Mouse (Mus musculus) stomach, postnatal 0 days (tissue): Measurements from ENCODE around the gene Ntm. TPM values are rescaled to one million over a fixed set of nuclear protein-coding genes. Genes with fewer than 3 reads are reported as not detected.

ENCODE experiments used
- ATAC-seq: fragments of 200-750 bp; cut with Nextera tagmentation; 2 replicates; pipeline ENCODE4 v1.8.0; 2017; ENCODE audit not compliant: low FRiP score, low TSS enrichment
- DNase-seq: peaks from one replicate; pipeline ENCODE4 v3.0.0-alpha.2; 2016; ENCODE audit warnings: low spot score
- H3K27ac ChIP-seq: fragments of 300-500 bp; sonication (generic); replicated peaks from 2 replicates; pipeline ENCODE4 v1.5.1; 2014; ENCODE audit warnings: mild to moderate bottlenecking, control low read depth
- H3K27me3 ChIP-seq: fragments of 300-500 bp; sonication (generic); 2 replicates; pipeline ENCODE4 v1.6.1; 2014; ENCODE audit warnings: low read length; ENCODE audit not compliant: control insufficient read depth, insufficient read depth
- H3K36me3 ChIP-seq: fragments of 300-500 bp; sonication (generic); 2 replicates; pipeline ENCODE4 v1.6.1; 2014; ENCODE audit warnings: low read length, mixed read lengths; ENCODE audit not compliant: control insufficient read depth, insufficient read depth
- H3K4me1 ChIP-seq: fragments of 300-500 bp; sonication (generic); replicated peaks from 2 replicates; pipeline ENCODE4 v1.6.1; 2014; ENCODE audit warnings: antibody characterized with exemption; ENCODE audit not compliant: control insufficient read depth, insufficient read depth
- H3K4me2 ChIP-seq: fragments of 300-500 bp; sonication (generic); replicated peaks from 2 replicates; pipeline ENCODE4 v1.6.1; 2014; ENCODE audit warnings: low read depth, mild to moderate bottlenecking, control low read depth, moderate library complexity
- H3K4me3 ChIP-seq: fragments of 300-500 bp; sonication (generic); 2 replicates; pipeline ENCODE4 v1.5.1; 2014; ENCODE audit warnings: low read depth, low read length, control low read depth
- H3K9ac ChIP-seq: fragments of 300-500 bp; sonication (generic); 2 replicates; pipeline ENCODE4 v1.6.1; 2014; ENCODE audit warnings: mild to moderate bottlenecking, low read length, control low read depth, mixed read lengths
- H3K9me3 ChIP-seq: fragments of 300-500 bp; sonication (generic); 2 replicates; pipeline ENCODE4 v1.6.1; 2016; ENCODE audit warnings: low read length; ENCODE audit not compliant: control insufficient read depth
- CTCF ChIP-seq: IDR thresholded peaks from 2 replicates; pipeline ENCODE4 v1.5.1; 2016; ENCODE audit warnings: antibody characterized with exemption, low read depth, mild to moderate bottlenecking, moderate library complexity
- EP300 ChIP-seq: optimal IDR thresholded peaks from 2 replicates; pipeline ENCODE3; 2016; ENCODE audit warnings: antibody characterized with exemption
- WGBS: fragments of 180-500 bp; shearing (Covaris S2); extraction: QIAGEN DNeasy Blood & Tissue Kit; methylation state at CpG from one replicate; pipeline ENCODE4 v1.1.7; 2014; 5-methylcytosine and 5-hydroxymethylcytosine counted together
- polyA plus RNA-seq: library from polyadenylated mRNA; unstranded; fragments of >200 nt; fragmentation: Nextera tagmentation; extraction: Ambion mirVana; gene quantifications from 2 replicates; pipeline ENCODE4 v1.2.1, GENCODE M21; 2015

The Ntm gene
- polyA plus RNA-seq, 1 experiment from 2014 or later: 5.9 TPM

- no peak for ATAC-seq
These were observed 694.2 kb downstream of the Ntm start for GRCm38 (mm10) chr9:29268583-29269276.

GRCm38 (mm10) chr9:29267663-29268062 is 695.3 kb downstream of the Ntm start:
- ATAC-seq: no peak
- WGBS: 44% methylated on average over 3 of the region's 3 CpGs
- no peaks in the 10 kb centered on the region for H3K4me1 ChIP-seq

More at GRCm38 (mm10) chr9:29268583-29269276, 694.2 kb downstream of the Ntm start:
- no peak overlapping the region for H3K27ac ChIP-seq
- no peak overlapping the region for H3K4me3 ChIP-seq
- no peak overlapping the region for H3K9ac ChIP-seq
- no peaks in the 10 kb centered on the region for H3K9me3 ChIP-seq
- H3K36me3 ChIP-seq: no peaks in the 10 kb centered on the region
- no peak for DNase-seq
- H3K4me2 ChIP-seq: no peak overlapping the region
- H3K4me1 ChIP-seq: no peaks in the 10 kb centered on the region
- no peaks in the 10 kb centered on the region for H3K27me3 ChIP-seq
- 61% methylated on average over 10 of the region's 10 CpGs for WGBS
- TF ChIP-seq CTCF (no peak), EP300 (no peak)

GRCm38 (mm10) chr9:29265177-29265576 is 697.8 kb downstream of the Ntm start:
- no peaks in the 10 kb centered on the region for H3K9me3 ChIP-seq
- H3K9ac ChIP-seq: no peak overlapping the region
- ATAC-seq (no peak), DNase-seq (no peak)
- TF ChIP-seq CTCF: no peak
- no peak for TF ChIP-seq EP300
- H3K4me3 ChIP-seq: no peak overlapping the region
- no peaks in the 10 kb centered on the region for H3K36me3 ChIP-seq
- WGBS: 60% methylated on average over 4 of the region's 4 CpGs
- H3K4me2 ChIP-seq: no peak overlapping the region
- no peaks in the 10 kb centered on the region for H3K4me1 ChIP-seq
- H3K27me3 ChIP-seq: no peaks in the 10 kb centered on the region
- no peak overlapping the region for H3K27ac ChIP-seq

More at GRCm38 (mm10) chr9:29267663-29268062, 695.3 kb downstream of the Ntm start:
- no peaks in the 10 kb centered on the region for H3K36me3 ChIP-seq
- no peak overlapping the region for H3K9ac ChIP-seq
- no peaks in the 10 kb centered on the region for H3K27me3 ChIP-seq
- H3K27ac ChIP-seq: no peak overlapping the region
- no peak overlapping the region for H3K4me3 ChIP-seq
- no peak for DNase-seq
- H3K9me3 ChIP-seq: no peaks in the 10 kb centered on the region
- no peak overlapping the region for H3K4me2 ChIP-seq
- no peak for TF ChIP-seq CTCF

GRCm38 (mm10) chr9:29262836-29263235 is 700.1 kb downstream of the Ntm start:
- DNase-seq (no peak), ATAC-seq (no peak)
- no peak overlapping the region for H3K4me2 ChIP-seq
- H3K27me3 ChIP-seq: no peaks in the 10 kb centered on the region
- H3K27ac ChIP-seq: no peak overlapping the region
- no peak overlapping the region for H3K9ac ChIP-seq
- H3K4me3 ChIP-seq: no peak overlapping the region
- no peak for TF ChIP-seq EP300
- TF ChIP-seq CTCF: no peak
- H3K9me3 ChIP-seq: no peaks in the 10 kb centered on the region
- no peaks in the 10 kb centered on the region for H3K36me3 ChIP-seq
- H3K4me1 ChIP-seq: no peaks in the 10 kb centered on the region
- 27% methylated on average over 3 of the region's 3 CpGs for WGBS

- TF ChIP-seq EP300 (no peak), CTCF (no peak)
- Histone ChIP-seq H3K4me3 (no peak overlapping the region), H3K27ac (no peak overlapping the region), H3K27me3 (no peaks in the 10 kb centered on the region), H3K9ac (no peak overlapping the region), H3K36me3 (no peaks in the 10 kb centered on the region), H3K9me3 (no peaks in the 10 kb centered on the region), H3K4me2 (no peak overlapping the region), H3K4me1 (no peaks in the 10 kb centered on the region)
- 50% methylated on average over 2 of the region's 2 CpGs for WGBS
- DNase-seq: no peak
- ATAC-seq: no peak
These were observed 710.1 kb downstream of the Ntm start for GRCm38 (mm10) chr9:29252866-29253265.

GRCm38 (mm10) chr9:29250813-29251212 is 712.1 kb downstream of the Ntm start:
- no peaks in the 10 kb centered on the region for H3K27me3 ChIP-seq
- H3K9me3 ChIP-seq: no peaks in the 10 kb centered on the region
- H3K4me1 ChIP-seq: no peaks in the 10 kb centered on the region
- DNase-seq (no peak), ATAC-seq (no peak)
- TF ChIP-seq CTCF: peak; percentile 59
- TF ChIP-seq EP300: no peak
- no peak overlapping the region for H3K4me2 ChIP-seq
- no peak overlapping the region for H3K27ac ChIP-seq
- no peak overlapping the region for H3K4me3 ChIP-seq
- WGBS: 67% methylated on average over 3 of the region's 3 CpGs
- no peak overlapping the region for H3K9ac ChIP-seq
- H3K36me3 ChIP-seq: no peaks in the 10 kb centered on the region
